Mouse (Mus musculus) testis, adult 2 months (tissue): ENCODE measurements around the gene Ppm1e.

Experiments used
- CTCF ChIP-seq: fragments of 200-500 bp; IDR thresholded peaks from 2 replicates; pipeline ENCODE4 v1.5.1; 2012; ENCODE audit warnings: low read depth, mild to moderate bottlenecking, inconsistent platforms, low read length, moderate library complexity; ENCODE audit not compliant: control insufficient read depth, insufficient read depth, insufficient replicate concordance
- POLR2A ChIP-seq: fragments of 200-500 bp; IDR thresholded peaks from 2 replicates; pipeline ENCODE4 v1.6.1; 2012; ENCODE audit warnings: low read depth, mild to moderate bottlenecking, inconsistent platforms, low read length, moderate library complexity; ENCODE audit not compliant: control insufficient read depth

GRCm38 (mm10) chr11:87233377-87233776 is 125.4 kb downstream of the Ppm1e start:
- TF ChIP-seq CTCF: no peak
- TF ChIP-seq POLR2A: no peak
